Mouse (Mus musculus) midbrain, embryonic 14.5 days (tissue): ENCODE measurements around the gene Atg10. TPM values are rescaled to one million over a fixed set of nuclear protein-coding genes. Genes with fewer than 3 reads are reported as not detected.
"Not testable (repeated sequence)": the region's sequence is repeated elsewhere in the genome, so short reads cannot be mapped to it uniquely, and the experiment has no call there.

ENCODE experiments used
- ATAC-seq: fragments of 200-750 bp; cut with Nextera tagmentation; 2 replicates; pipeline ENCODE4 v1.8.0; 2017; ENCODE audit warnings: moderate number of reproducible peaks, moderate library complexity; ENCODE audit not compliant: low FRiP score, low TSS enrichment
- DNase-seq: peaks from one replicate; pipeline ENCODE4 v3.0.0-alpha.2; 2015
- H3K27ac ChIP-seq: fragments of 300-500 bp; sonication (generic); replicated peaks from 2 replicates; pipeline ENCODE4 v1.5.1; 2014; ENCODE audit warnings: mild to moderate bottlenecking, low read depth, low read length, moderate library complexity
- H3K27me3 ChIP-seq: fragments of 300-500 bp; sonication (generic); 2 replicates; pipeline ENCODE4 v1.6.1; 2014; ENCODE audit warnings: low read length, control low read depth, mixed read lengths; ENCODE audit not compliant: control insufficient read depth, insufficient read depth
- H3K36me3 ChIP-seq: fragments of 300-500 bp; sonication (generic); 2 replicates; pipeline ENCODE4 v1.6.1; 2014; ENCODE audit warnings: low read length, control low read depth; ENCODE audit not compliant: control insufficient read depth, insufficient read depth
- H3K4me1 ChIP-seq: fragments of 300-500 bp; sonication (generic); 2 replicates; pipeline ENCODE4 v1.6.1; 2014; ENCODE audit warnings: mild to moderate bottlenecking, antibody characterized with exemption, low read length, control low read depth; ENCODE audit not compliant: control insufficient read depth, insufficient read depth
- H3K4me2 ChIP-seq: fragments of 300-500 bp; sonication (generic); 2 replicates; pipeline ENCODE4 v1.6.1; 2014; ENCODE audit warnings: mild to moderate bottlenecking, low read length, moderate library complexity
- H3K4me3 ChIP-seq: fragments of 300-500 bp; sonication (generic); replicated peaks from 2 replicates; pipeline ENCODE4 v1.5.1; 2014; ENCODE audit warnings: low read depth, low read length
- H3K9ac ChIP-seq: fragments of 300-500 bp; sonication (generic); replicated peaks from 2 replicates; pipeline ENCODE4 v1.6.1; 2014; ENCODE audit warnings: mild to moderate bottlenecking, low read length, moderate library complexity
- H3K9me3 ChIP-seq: fragments of 300-500 bp; sonication (generic); 2 replicates; pipeline ENCODE4 v1.6.1; 2016; ENCODE audit warnings: low read length, control low read depth, mixed read lengths; ENCODE audit not compliant: control insufficient read depth
- WGBS: fragments of 180-500 bp; shearing (Covaris S2); extraction: QIAGEN DNeasy Blood & Tissue Kit; methylation state at CpG from one replicate; pipeline ENCODE4 v1.1.7; 2014; 5-methylcytosine and 5-hydroxymethylcytosine counted together
- polyA plus RNA-seq: library from polyadenylated mRNA; unstranded; fragments of >200 nt; fragmentation: Nextera tagmentation; extraction: Ambion mirVana; gene quantifications from 2 replicates; pipeline ENCODE4 v1.2.1, GENCODE M21; 2014

Atg10 gene
- 14.2 and 14.5 TPM in 2 replicates for polyA plus RNA-seq

GRCm38 (mm10) chr13:91223587-91224437 is at the start of gene Atg10:
TSS of gene Atg10 (minus strand) at chr13:91223968.
- peak; percentile 97 for ATAC-seq
- H3K9me3 ChIP-seq: no peaks in the 10 kb centered on the region
- H3K27me3 ChIP-seq: no peaks in the 10 kb centered on the region
- peak within 1 kb of the TSS; percentile 53 for H3K4me2 ChIP-seq
- WGBS: 1% methylated on average over 55 of the region's 55 CpGs
- H3K9ac ChIP-seq: peak within 1 kb of the TSS; percentile 81
- H3K4me1 ChIP-seq: peaks cover 8% of the 10 kb centered on the region
- H3K36me3 ChIP-seq: no peaks in the 10 kb centered on the region
- peak within 1 kb of the TSS; percentile 60 for H3K4me3 ChIP-seq
- peak within 1 kb of the TSS; percentile 91 for H3K27ac ChIP-seq
- DNase-seq: peak; percentile 96

GRCm38 (mm10) chr13:91252406-91252805 is 28.6 kb upstream of the Atg10 start:
- no peak for ATAC-seq
- H3K4me2 ChIP-seq: no peak overlapping the region
- H3K27me3 ChIP-seq: no peaks in the 10 kb centered on the region
- no peak overlapping the region for H3K9ac ChIP-seq
- no peak for DNase-seq
- no peak overlapping the region for H3K4me3 ChIP-seq
- H3K9me3 ChIP-seq: no peaks in the 10 kb centered on the region
- 88% methylated on average over 3 of the region's 3 CpGs for WGBS
- H3K27ac ChIP-seq: no peak overlapping the region
- H3K36me3 ChIP-seq: no peaks in the 10 kb centered on the region
- no peaks in the 10 kb centered on the region for H3K4me1 ChIP-seq

- H3K27me3 ChIP-seq: no peaks in the 10 kb centered on the region
- no peak for DNase-seq
- no peak overlapping the region for H3K9ac ChIP-seq
- H3K4me2 ChIP-seq: no peak overlapping the region
- H3K4me1 ChIP-seq: no peaks in the 10 kb centered on the region
- WGBS: 63% methylated on average over 1 of the region's 1 CpGs
- no peak overlapping the region for H3K4me3 ChIP-seq
- ATAC-seq: no peak
- no peaks in the 10 kb centered on the region for H3K36me3 ChIP-seq
- no peak overlapping the region for H3K27ac ChIP-seq
- H3K9me3 ChIP-seq: no peaks in the 10 kb centered on the region
These were observed 27.9 kb upstream of the Atg10 start for GRCm38 (mm10) chr13:91251636-91252035.

- not testable (repeated sequence) for H3K27ac ChIP-seq, ATAC-seq, H3K9ac ChIP-seq, H3K36me3 ChIP-seq, DNase-seq, H3K27me3 ChIP-seq, H3K4me3 ChIP-seq, H3K9me3 ChIP-seq, H3K4me1 ChIP-seq, H3K4me2 ChIP-seq
- WGBS: 88% methylated on average over 2 of the region's 2 CpGs
These were observed 26.3 kb upstream of the Atg10 start for GRCm38 (mm10) chr13:91250050-91250449.

- ATAC-seq (no peak), DNase-seq (no peak)
- H3K27me3 ChIP-seq: no peaks in the 10 kb centered on the region
- no peaks in the 10 kb centered on the region for H3K36me3 ChIP-seq
- no peaks in the 10 kb centered on the region for H3K4me1 ChIP-seq
- WGBS: 76% methylated on average over 2 of the region's 2 CpGs
- H3K27ac ChIP-seq: no peak overlapping the region
- H3K9me3 ChIP-seq: no peaks in the 10 kb centered on the region
- no peak overlapping the region for H3K4me3 ChIP-seq
- no peak overlapping the region for H3K9ac ChIP-seq
- no peak overlapping the region for H3K4me2 ChIP-seq
These were observed 22.7 kb upstream of the Atg10 start for GRCm38 (mm10) chr13:91246472-91246871.

- H3K4me2 ChIP-seq: no peak overlapping the region
- no peaks in the 10 kb centered on the region for H3K4me1 ChIP-seq
- no peaks in the 10 kb centered on the region for H3K36me3 ChIP-seq
- H3K4me3 ChIP-seq: no peak overlapping the region
- no peak overlapping the region for H3K9ac ChIP-seq
- 68% methylated on average over 3 of the region's 3 CpGs for WGBS
- H3K27me3 ChIP-seq: no peaks in the 10 kb centered on the region
- ATAC-seq (no peak), DNase-seq (no peak)
- no peak overlapping the region for H3K27ac ChIP-seq
- no peaks in the 10 kb centered on the region for H3K9me3 ChIP-seq
These were observed 14.2 kb upstream of the Atg10 start for GRCm38 (mm10) chr13:91237976-91238375.

GRCm38 (mm10) chr13:91236884-91237283 is 13.1 kb upstream of the Atg10 start:
- DNase-seq: no peak
- Histone ChIP-seq H3K9me3 (no peaks in the 10 kb centered on the region), H3K4me2 (no peak overlapping the region), H3K36me3 (no peaks in the 10 kb centered on the region), H3K9ac (no peak overlapping the region), H3K27ac (no peak overlapping the region), H3K27me3 (no peaks in the 10 kb centered on the region), H3K4me1 (no peaks in the 10 kb centered on the region), H3K4me3 (no peak overlapping the region)
- no peak for ATAC-seq
- WGBS: 74% methylated on average over 2 of the region's 2 CpGs

GRCm38 (mm10) chr13:91224438-91224814 is 658 bp upstream of the Atg10 start:
- DNase-seq (no peak), ATAC-seq (no peak)
- 89% methylated on average over 2 of the region's 2 CpGs for WGBS

GRCm38 (mm10) chr13:91223063-91223462 is 705 bp downstream of the Atg10 start:
- H3K9me3 ChIP-seq: no peaks in the 10 kb centered on the region
- peaks cover 8% of the 10 kb centered on the region for H3K4me1 ChIP-seq
- peak overlapping the region; percentile 81 for H3K9ac ChIP-seq
- H3K27ac ChIP-seq: peak overlapping the region; percentile 91
- 41% methylated on average over 1 of the region's 1 CpGs for WGBS
- ATAC-seq (no peak), DNase-seq (no peak)
- peak overlapping the region; percentile 60 for H3K4me3 ChIP-seq
- no peaks in the 10 kb centered on the region for H3K27me3 ChIP-seq
- no peaks in the 10 kb centered on the region for H3K36me3 ChIP-seq
- peak overlapping the region; percentile 53 for H3K4me2 ChIP-seq

More at GRCm38 (mm10) chr13:91224438-91224814, 658 bp upstream of the Atg10 start:
- H3K4me1 ChIP-seq: peaks cover 8% of the 10 kb centered on the region
- no peaks in the 10 kb centered on the region for H3K36me3 ChIP-seq
- peak overlapping the region; percentile 53 for H3K4me2 ChIP-seq
- H3K27me3 ChIP-seq: no peaks in the 10 kb centered on the region
- H3K9ac ChIP-seq: peak overlapping the region; percentile 81; the same call in 1 of the 2 replicates
- H3K4me3 ChIP-seq: peak overlapping the region; percentile 60
- H3K9me3 ChIP-seq: no peaks in the 10 kb centered on the region
- H3K27ac ChIP-seq: peak overlapping the region; percentile 91
